Mouse (Mus musculus): ENCODE measurements around the gene Fam187b. TPM values are rescaled to one million over a fixed set of nuclear protein-coding genes. Genes with fewer than 3 reads are reported as not detected.

The Fam187b gene
- polyA plus RNA-seq, 1 experiment from 2014 or later, result 5.0 TPM

DNA sequence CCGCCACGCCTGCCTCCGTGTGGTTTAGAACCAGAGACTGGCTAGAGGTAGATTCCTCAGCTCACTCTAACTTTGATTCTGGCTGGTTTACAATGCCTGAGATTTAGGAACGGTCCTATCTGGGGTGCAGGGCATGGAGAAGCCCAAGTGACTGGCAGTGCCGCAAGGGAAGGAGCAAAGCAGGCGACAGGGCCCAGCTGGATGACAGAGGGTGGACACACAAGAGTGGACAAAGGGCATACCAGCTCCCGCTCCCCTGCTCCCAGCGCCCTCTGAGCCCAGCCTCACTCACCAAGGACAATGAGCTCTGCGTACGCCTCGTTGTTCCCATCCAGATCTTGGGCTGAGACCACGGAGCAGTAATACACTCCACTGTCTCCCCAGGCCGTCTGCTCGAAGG, 7.9 kb upstream of the Fam187b start:
- Histone ChIP-seq H3K36me3 (replicated peaks; ENCODE audit: insufficient read depth, low read length) (no peaks in the 10 kb centered on the region; the same call in 1 of the 2 replicates), H3K9me3 (ENCODE audit: low read length) (no peaks in the 10 kb centered on the region), H3K4me3 (ENCODE audit: low read depth, low read length) (no peak overlapping the region), H3K9ac (replicated peaks) (no peak overlapping the region), H3K4me2 (ENCODE audit: low read depth, low read length) (no peak overlapping the region), H3K27ac (ENCODE audit: low read depth) (no peak overlapping the region), H3K4me1 (ENCODE audit: insufficient read depth) (no peaks in the 10 kb centered on the region), H3K27me3 (ENCODE audit: insufficient read depth, low read length) (no peaks in the 10 kb centered on the region)
- ATAC-seq, result no peak
- WGBS (ENCODE audit: insufficient replicate concordance), result 79% methylated on average over 14 of the region's 14 CpGs
- no peak for DNase-seq
- no peak for TF ChIP-seq EP300 (IDR thresholded peaks at IDR 0.05; ENCODE audit: low read depth)
- TF ChIP-seq CTCF (IDR thresholded peaks at IDR 0.05; ENCODE audit: low read depth), result no peak

DNA sequence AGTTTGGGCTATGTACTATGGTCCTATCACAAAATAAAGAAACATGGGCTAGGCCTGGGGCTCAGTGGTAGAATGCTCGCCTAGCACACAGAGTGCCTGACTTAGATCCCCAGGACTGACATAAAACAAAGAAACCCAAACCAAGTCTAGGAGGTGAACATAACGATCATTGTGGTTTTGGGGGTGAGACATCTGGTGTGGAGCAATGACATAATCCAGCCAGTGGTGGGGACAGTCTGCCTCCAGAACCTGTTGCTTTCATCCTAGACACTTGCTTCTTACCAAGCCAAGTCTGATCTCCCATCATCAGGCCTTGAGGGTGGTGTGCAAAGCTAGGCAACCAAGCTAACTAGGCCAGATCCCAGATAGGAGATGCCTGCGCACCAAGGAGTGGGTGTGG, 6.9 kb upstream of the Fam187b start:
- no peaks in the 10 kb centered on the region for H3K27me3 ChIP-seq (ENCODE audit: insufficient read depth, low read length)
- ATAC-seq (no peak), DNase-seq (no peak)
- H3K9ac ChIP-seq (replicated peaks), result no peak overlapping the region
- no peaks in the 10 kb centered on the region for H3K9me3 ChIP-seq (ENCODE audit: low read length)
- no peak overlapping the region for H3K4me3 ChIP-seq (ENCODE audit: low read depth, low read length)
- no peaks in the 10 kb centered on the region for H3K4me1 ChIP-seq (ENCODE audit: insufficient read depth)
- no peaks in the 10 kb centered on the region; the same call in 1 of the 2 replicates for H3K36me3 ChIP-seq (replicated peaks; ENCODE audit: insufficient read depth, low read length)
- no peak for TF ChIP-seq CTCF (IDR thresholded peaks at IDR 0.05; ENCODE audit: low read depth)
- TF ChIP-seq EP300 (IDR thresholded peaks at IDR 0.05; ENCODE audit: low read depth), result no peak
- no peak overlapping the region for H3K4me2 ChIP-seq (ENCODE audit: low read depth, low read length)
- H3K27ac ChIP-seq (ENCODE audit: low read depth), result no peak overlapping the region
- WGBS (ENCODE audit: insufficient replicate concordance), result 51% methylated on average over 3 of the region's 3 CpGs

DNA sequence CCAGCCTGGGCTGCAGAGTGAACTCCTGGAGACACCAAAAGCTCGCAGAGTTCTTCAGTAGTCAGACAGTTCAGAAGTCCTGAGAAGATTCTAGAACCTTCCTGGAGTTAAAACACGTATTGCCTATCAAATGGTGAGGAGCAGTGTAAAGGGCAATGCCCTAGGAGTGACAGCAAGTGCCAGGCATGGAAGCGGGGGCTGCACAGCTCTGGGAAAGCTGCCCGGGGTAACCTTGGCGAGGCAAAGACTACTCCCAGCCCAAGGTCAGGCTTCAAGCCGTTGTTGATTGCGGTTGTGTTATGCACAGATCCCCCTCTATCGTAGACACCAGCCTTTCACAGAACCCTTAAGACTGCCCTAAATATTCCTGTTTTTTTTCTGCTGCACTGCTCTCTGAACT, 5.0 kb upstream of the Fam187b start:
- TF ChIP-seq EP300 (IDR thresholded peaks at IDR 0.05; ENCODE audit: low read depth), result no peak
- no peak for TF ChIP-seq CTCF (IDR thresholded peaks at IDR 0.05; ENCODE audit: low read depth)
- H3K9ac ChIP-seq (replicated peaks), result no peak overlapping the region
- H3K4me1 ChIP-seq (ENCODE audit: insufficient read depth), result peaks cover 4% of the 10 kb centered on the region
- H3K27ac ChIP-seq (ENCODE audit: low read depth), result no peak overlapping the region
- H3K4me3 ChIP-seq (ENCODE audit: low read depth, low read length), result no peak overlapping the region
- H3K36me3 ChIP-seq (replicated peaks; ENCODE audit: insufficient read depth, low read length), result no peaks in the 10 kb centered on the region; the same call in 1 of the 2 replicates
- ATAC-seq, result no peak
- no peak for DNase-seq
- H3K9me3 ChIP-seq (ENCODE audit: low read length), result no peaks in the 10 kb centered on the region
- WGBS (ENCODE audit: insufficient replicate concordance), result 84% methylated on average over 8 of the region's 8 CpGs
- peaks cover 12% of the 10 kb centered on the region for H3K27me3 ChIP-seq (ENCODE audit: insufficient read depth, low read length)
- H3K4me2 ChIP-seq (ENCODE audit: low read depth, low read length), result no peak overlapping the region

DNA sequence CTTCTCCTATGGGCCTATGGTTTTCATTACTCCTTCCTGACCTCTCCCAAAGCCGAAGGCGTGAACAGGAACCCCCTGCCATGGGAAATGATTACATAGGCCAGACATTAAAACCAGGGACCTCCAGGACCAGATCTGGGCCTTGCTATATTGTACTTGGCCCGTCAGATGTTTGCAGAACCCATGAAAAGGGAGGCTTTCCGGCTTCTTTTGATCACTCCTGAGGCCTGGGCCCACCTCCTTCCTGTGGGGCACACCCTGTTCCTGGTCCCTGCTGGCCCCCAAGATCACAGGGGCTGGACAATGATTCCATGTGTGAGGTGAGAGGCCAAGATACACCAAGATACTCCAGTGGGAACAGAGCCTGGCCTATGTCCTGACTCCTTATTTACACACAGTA, 4.4 kb upstream of the Fam187b start:
- Histone ChIP-seq H3K9ac (replicated peaks) (no peak overlapping the region), H3K27ac (ENCODE audit: low read depth) (no peak overlapping the region), H3K4me3 (ENCODE audit: low read depth, low read length) (no peak overlapping the region), H3K4me2 (ENCODE audit: low read depth, low read length) (no peak overlapping the region), H3K36me3 (replicated peaks; ENCODE audit: insufficient read depth, low read length) (no peaks in the 10 kb centered on the region; the same call in 1 of the 2 replicates), H3K27me3 (ENCODE audit: insufficient read depth, low read length) (peaks cover 13% of the 10 kb centered on the region), H3K4me1 (ENCODE audit: insufficient read depth) (peaks cover 7% of the 10 kb centered on the region), H3K9me3 (ENCODE audit: low read length) (no peaks in the 10 kb centered on the region)
- DNase-seq (no peak), ATAC-seq (no peak)
- 67% methylated on average over 4 of the region's 4 CpGs for WGBS (ENCODE audit: insufficient replicate concordance)
- TF ChIP-seq EP300 (IDR thresholded peaks at IDR 0.05; ENCODE audit: low read depth), result no peak

DNA sequence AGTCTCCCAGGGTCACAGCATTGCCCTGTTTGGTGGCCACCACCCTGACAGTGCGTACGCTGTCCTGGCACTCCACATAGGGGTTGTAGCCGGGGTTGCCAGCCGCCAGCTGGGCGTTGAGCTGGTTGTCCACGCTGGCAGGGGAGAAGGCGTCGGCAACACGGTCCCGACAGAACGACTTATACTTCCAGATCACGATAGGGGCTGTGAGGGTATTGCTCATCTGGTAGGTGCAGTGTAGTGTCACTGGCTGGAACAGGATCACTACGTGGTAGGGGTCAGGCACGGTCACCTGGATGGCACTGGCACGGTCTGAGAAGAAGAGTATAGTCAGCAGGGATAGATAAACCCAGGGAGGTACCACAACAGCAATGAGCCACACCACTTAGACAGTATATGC, 1.7 kb upstream of the Fam187b start:
- TF ChIP-seq EP300 (IDR thresholded peaks at IDR 0.05; ENCODE audit: low read depth) (no peak), CTCF (IDR thresholded peaks at IDR 0.05; ENCODE audit: low read depth) (no peak)
- no peaks in the 10 kb centered on the region; the same call in 1 of the 2 replicates for H3K36me3 ChIP-seq (replicated peaks; ENCODE audit: insufficient read depth, low read length)
- H3K4me1 ChIP-seq (ENCODE audit: insufficient read depth), result peaks cover 7% of the 10 kb centered on the region
- H3K9ac ChIP-seq (replicated peaks), result no peak overlapping the region
- no peak overlapping the region for H3K27ac ChIP-seq (ENCODE audit: low read depth)
- ATAC-seq, result no peak
- peak overlapping the region; percentile 57; the same call in 1 of the 2 replicates for H3K4me3 ChIP-seq (ENCODE audit: low read depth, low read length)
- no peaks in the 10 kb centered on the region for H3K9me3 ChIP-seq (ENCODE audit: low read length)
- peak overlapping the region; percentile 60 for H3K4me2 ChIP-seq (ENCODE audit: low read depth, low read length)
- H3K27me3 ChIP-seq (ENCODE audit: insufficient read depth, low read length), result peaks cover 13% of the 10 kb centered on the region
- 83% methylated on average over 15 of the region's 15 CpGs for WGBS (ENCODE audit: insufficient replicate concordance)
- DNase-seq, result no peak

DNA sequence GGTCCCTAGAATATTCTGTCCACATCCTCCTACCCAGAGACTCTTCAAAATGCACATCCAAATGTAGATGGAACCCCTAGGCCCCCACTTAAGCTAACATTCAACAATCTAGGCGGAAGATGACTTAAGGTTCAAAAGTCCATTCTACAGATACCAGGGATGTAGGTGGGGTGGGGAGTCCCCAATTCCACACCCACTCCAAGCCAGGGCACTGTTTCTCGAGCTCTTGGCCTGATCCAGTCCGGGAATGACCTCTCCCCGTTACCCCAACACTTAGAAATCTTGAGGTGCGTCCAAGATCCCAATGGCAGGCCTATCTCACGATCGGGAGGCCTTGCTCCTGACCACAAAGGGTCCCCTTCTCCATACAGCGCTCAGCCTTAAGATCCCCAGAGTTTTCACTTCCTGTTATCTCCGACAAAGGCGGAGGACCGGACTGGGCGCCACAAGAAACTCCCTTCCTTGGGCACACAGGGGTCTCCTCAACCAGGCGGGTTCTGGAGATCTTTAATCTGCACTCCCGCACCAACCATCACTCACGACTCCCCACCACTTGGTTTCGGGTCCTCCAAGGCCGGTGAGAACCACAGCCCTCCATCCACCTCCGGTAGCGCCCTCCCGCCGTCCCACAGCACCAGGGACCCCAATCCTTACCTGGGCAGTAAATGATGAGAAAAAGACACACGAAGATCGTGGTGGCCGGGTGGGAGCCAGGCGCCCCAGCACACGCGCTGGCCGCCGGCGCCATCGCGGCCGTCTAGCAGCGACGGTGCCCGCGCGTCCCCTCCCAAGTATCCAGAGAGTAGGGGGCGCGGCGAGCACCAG, 952 bp upstream of the Fam187b start:
- Histone ChIP-seq H3K9me3 (ENCODE audit: low read length) (no peaks in the 10 kb centered on the region), H3K9ac (replicated peaks) (peak overlapping the region; percentile 70), H3K4me2 (ENCODE audit: low read depth, low read length) (peak overlapping the region; percentile 60), H3K4me3 (ENCODE audit: low read depth, low read length) (peak overlapping the region; percentile 57), H3K27me3 (ENCODE audit: insufficient read depth, low read length) (peaks cover 13% of the 10 kb centered on the region), H3K27ac (ENCODE audit: low read depth) (peak overlapping the region; percentile 92), H3K36me3 (replicated peaks; ENCODE audit: insufficient read depth, low read length) (peaks cover 2% of the 10 kb centered on the region), H3K4me1 (ENCODE audit: insufficient read depth) (peaks cover 7% of the 10 kb centered on the region)
- TF ChIP-seq CTCF (IDR thresholded peaks at IDR 0.05; ENCODE audit: low read depth) (no peak), EP300 (IDR thresholded peaks at IDR 0.05; ENCODE audit: low read depth) (no peak)
- DNase-seq, result peak; percentile 33
- 8% methylated on average over 41 of the region's 41 CpGs for WGBS (ENCODE audit: insufficient replicate concordance)
- ATAC-seq, result peak; percentile 35
